Mouse (Mus musculus) fibroblast of lung, adult 2 months (primary cell): ENCODE results near the gene Ggta1.
A peak's percentile ranks its signal among the peaks of the same experiment; 100 is the strongest.

ENCODE experiments used
- DNase-seq: peaks from one replicate; pipeline ENCODE4 v3.0.0-alpha.2; 2011; ENCODE audit warnings: low read depth

Ggta1 gene

DNA sequence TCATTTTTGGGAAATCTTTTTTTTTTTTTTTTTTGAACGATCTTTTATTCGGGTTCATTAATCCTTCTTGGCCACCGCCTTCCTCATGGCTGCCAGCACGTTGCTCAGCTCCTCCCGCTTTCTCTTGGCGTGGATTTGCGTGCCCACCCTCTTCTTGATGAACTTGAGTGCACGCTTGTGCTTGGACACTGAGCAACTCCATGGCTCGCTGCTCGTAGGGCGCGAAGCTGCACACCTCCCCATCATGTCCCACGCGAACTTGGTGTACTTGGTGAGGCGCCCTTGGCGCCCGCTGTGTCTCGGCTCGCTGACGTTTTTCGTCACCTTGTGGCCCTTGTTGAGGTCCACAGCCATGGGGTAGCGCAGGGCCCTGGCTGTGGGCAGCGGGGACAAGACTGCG is 28.1 kb upstream of the Ggta1 start:
- DNase-seq = no peak

DNA sequence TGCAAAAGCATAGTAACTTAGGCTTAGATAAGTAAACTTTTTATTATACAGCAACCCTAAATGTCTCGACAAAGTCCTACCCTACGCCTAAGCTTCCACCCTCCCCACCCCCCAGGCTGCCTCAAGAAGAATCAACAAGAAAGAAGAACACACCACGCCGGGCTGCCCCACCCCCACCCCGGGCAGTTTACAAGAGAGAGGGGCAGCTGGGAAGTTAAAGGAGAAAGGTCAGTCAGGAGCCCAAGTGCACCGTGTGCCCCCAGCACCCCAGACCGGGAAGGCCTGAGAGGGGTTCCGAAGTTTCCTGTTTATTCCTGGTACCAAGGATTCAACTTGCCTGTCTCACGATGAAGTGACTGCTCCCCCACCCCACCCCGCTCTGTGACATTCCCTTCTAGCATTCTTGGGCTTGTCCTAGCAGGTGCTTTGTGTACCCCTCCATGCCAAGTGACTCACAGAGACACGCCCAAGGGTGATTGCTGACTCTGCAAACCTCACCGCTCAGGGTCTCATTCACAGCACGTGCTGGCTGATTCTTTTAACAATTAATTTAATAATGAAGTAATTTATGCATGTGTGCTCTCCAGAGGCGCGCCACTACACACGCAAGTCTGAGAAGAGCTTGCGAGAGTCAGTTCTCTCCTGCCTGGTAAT is 27.6 kb upstream of the Ggta1 start:
- DNase-seq = no peak

DNA sequence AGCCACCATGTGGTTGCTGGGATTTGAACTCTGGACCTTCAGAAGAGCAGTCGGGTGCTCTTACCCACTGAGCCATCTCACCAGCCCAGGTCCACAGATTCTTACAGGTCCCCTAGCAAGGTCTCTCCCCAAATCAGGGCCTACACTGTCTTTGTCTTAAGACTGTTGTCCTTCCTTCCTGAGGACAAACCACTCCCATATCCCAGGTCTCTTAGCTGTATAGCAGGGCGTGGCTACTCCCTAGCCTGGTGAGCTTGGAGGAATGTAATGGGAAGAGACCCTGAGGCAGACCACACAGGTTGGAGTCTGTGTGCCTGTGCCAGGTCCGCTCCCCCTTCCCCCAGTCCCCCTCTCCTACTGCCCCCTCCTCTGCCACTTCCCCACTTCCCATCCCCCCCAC is 24.7 kb upstream of the Ggta1 start:
- no peak for DNase-seq

DNA sequence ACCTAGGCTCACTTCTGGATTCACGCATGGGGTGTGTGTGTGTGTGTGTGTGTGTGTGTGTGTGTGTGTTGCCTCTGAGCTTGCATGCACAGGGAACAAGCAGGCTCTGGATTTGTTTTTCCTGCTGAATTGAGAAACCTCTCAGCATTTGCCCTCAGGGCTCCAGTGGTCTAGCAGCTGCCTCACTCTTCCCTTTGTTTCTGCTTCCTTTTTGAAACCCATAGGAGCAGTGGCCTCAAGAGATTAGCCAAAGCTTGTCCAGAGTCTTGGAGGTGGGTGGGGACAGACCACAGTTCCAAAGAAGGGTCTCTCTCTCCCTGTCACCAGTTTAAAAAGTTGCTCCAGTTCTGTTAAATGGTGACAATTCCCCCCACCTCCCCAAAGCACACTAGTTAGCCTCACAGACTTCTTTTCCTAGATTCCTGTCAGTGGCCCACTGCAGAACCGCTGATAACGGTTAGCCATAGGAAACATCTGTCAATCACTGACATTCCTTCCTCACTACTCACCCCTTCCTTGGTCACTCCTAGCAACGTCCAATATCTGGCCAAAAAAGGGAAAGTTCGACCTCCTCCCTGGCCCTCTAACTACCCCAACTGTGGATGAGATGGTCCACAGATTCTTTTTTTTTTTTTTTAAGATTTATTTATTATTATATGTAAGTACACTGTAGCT is 24.1 kb upstream of the Ggta1 start:
- no peak for DNase-seq

DNA sequence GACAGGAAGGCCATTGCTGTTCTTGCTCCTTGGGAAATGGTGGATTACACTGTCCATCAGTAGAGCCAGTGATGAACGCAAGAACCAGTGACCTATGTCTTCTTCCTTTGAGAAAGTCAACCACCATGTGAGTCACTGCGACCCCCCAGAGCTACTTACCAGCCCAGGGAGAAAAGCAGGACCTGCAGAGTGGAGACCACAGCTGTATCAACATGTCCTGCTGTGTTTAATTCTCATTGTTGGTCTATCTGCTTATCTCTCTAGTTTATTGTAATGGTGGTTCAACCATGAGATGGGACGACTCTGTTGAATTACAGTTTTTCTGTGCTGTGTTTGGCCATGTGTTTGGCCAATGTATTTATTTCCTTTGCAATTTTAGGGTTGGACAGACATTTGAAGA is 21.1 kb upstream of the Ggta1 start:
- DNase-seq = no peak

DNA sequence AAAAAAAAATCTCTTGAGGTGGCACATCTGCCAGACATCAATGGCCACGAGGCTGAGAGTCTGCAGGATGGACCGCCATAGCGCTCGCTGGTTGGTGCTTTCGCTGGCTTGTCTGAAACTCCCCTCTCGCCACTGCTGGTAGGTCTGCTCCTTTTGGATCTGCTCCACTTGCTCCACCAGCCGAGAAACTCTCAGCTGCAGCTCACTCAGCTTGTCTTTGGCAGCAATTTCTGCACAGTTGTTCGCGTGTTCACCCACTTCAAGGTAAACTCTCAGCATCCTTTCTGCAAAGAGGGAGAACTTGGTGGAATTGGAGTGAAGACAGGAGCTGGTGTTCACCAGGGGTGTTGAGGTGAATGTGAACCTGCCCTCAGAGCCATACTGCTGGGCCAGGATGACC is 20.4 kb upstream of the Ggta1 start:
- DNase-seq = no peak

DNA sequence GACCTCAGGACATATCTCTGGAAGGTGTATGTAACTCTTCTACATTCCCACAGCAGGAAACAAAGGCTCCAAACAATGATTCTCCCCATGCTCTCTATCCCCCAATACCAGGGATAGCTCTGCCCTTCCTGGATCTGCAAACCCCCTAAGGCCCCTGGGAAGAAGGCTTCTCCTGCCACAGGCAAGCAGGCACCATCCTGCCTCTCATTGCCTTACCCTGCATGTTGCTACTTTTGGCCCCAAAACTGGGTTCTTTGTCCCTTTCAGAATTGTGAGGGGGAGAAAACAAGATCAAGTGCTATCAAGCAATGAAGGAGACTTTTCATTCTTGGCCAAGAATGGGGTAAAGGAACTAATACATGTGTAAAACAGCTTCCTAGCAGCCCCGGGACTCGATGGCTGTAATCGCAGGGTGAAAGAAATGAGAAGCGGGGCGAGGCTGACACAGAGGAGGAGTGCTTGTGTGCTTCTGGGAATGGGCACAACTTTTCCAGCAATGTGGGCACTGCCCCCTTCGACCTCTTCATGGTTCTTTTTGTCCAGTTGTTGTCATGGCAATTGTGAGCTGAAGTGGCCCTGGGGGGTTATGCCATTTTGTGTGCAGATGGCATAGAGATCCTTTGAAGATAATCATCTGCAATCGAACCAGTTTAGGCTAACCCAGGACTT is 18.4 kb upstream of the Ggta1 start:
- no peak for DNase-seq

DNA sequence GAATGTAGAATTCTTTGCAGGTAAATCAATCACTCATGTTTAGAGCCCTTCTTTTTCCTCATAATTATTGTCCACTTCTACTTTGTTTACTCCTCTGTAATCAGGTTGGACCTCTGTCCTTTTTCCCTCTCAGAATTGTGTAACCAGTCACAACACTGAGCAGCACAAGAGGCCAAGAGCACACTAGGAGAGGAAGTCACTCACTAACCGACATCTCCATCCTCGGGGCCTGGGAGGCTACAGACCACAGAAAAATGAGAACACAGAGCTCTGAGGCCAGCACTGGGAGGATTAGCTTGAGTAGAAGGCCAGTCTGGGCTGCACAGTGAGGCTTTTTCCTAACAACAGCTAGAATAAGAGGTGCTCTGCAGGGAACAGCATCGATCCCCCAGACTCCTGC is 17.0 kb upstream of the Ggta1 start:
- no peak for DNase-seq

DNA sequence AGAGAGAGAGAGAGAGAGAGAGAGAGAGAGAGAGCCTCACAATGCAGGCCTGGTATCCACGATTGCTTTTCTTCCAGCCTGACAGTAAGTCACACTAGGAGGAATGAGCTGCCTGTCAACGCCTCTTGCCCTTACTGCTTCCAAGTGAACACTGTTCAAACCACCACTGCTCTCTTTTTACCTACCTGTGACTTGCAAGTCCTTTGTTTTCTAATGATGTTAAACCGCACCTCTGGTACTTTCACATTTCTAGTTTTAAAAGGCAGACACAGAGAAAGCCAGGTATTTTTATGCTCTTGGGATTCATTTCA is 15.7 kb upstream of the Ggta1 start:
- no peak for DNase-seq

DNA sequence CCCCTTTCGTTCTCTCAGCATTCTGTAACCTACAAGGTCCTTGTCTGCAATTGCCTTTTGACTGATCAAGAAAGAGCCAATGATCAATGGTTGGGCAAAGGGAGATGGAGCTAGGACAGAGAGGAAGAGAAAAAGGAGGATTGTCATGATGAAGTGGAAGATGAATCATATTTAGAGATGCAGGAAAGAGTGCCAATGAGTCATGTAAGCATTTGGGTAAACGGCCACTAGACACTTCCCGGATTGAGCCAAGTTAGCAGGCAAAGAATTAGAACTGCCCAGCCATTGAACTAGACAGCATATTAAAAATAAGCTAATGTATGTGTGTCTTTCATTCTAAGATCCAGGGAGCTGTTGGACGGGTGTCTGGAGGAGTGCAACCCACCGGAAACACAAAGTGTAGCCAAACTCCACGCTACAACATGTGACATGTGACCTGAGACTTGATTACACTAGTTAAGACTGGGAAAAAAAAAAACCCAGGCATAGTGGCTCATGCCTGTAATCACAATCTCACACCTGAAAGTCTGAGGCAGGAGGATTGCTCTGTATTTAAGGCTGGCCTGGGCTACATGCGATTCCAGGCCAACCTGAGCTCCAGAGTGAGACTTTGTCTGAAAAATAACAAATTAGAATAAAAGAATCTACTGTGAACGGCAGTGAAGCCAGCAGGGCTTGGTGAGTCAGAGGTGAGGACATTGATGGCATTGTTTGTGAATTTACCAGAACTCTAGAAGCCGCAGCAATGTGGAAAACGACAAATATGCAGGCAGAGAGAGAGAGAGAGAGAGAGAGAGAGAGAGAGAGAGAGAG is 15.2 kb upstream of the Ggta1 start:
- DNase-seq = peak; percentile 88

DNA sequence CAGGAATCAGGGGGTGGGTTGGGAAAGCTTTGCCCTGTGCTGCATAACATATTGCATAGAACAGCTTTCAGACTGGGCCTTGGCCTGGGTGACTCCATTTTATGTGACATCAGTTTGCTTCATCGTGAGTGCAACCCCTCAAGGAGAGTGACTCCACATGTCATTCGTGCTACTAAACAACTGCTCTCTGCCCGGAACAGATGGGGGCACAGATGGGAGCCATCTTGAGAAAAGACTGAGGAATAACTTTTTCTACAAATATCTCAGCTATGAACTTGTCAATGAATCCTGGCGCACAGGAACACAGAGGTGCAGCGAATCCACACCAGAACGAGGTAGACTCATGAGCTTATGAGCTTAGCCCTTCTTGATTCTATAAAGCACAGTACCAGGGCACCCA is 14.3 kb upstream of the Ggta1 start:
- DNase-seq = no peak

DNA sequence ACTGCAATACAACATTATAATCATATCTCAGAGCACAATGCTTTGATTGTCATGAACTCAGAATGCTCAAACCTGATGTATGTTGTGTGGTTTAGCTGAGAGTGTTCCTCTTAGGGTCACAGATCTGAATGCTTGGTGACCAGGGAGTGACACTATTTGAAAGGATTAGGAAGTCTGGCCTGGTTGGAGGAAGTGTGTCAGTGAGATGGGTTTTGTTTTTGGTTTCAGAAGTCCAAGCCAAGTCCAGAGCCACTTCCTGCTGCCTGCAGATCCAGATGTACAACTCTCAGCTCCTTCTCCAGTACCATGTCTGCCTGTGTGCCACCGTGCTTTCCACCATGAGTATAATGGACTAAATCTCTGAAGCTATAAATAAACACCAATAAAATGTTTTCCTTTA is 11.9 kb upstream of the Ggta1 start:
- no peak for DNase-seq

DNA sequence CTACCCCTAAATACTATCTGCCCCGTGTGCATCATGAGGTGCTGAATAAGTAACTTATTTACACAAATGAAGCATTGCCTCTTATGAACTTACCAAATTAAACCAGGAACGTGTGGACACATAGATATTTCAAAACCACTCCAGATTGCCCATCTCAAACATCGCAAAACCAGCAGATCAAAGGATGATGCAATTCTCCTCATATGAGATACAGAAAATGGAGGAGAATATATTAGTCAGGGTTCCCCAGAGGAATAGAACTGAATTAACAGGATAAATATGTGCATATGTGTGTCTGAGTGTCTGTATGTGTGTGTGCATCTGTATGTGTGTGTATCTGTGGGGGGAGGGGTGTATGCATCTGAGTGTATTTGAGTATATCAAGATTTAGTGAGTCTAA is 6.2 kb upstream of the Ggta1 start:
- DNase-seq = no peak

DNA sequence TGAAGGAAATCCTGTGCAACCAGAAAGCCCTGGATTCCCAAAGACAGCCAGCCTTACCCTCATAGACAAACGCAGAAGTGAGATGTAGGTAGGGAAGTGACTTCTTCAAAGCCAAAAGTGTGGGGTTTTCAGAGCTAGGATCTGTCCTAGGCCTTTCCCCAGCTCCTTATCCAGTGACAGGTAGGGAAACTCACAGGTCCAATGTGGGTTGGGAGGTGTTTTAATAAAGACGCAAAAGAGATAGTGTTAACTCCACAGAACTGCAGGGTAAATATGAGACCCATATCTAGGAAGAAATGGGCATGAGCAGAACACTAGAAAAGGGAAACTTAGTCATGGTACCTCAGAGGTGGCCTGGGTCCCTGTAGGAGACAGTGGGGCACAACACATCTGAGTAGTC is 5.2 kb upstream of the Ggta1 start:
- DNase-seq = no peak

DNA sequence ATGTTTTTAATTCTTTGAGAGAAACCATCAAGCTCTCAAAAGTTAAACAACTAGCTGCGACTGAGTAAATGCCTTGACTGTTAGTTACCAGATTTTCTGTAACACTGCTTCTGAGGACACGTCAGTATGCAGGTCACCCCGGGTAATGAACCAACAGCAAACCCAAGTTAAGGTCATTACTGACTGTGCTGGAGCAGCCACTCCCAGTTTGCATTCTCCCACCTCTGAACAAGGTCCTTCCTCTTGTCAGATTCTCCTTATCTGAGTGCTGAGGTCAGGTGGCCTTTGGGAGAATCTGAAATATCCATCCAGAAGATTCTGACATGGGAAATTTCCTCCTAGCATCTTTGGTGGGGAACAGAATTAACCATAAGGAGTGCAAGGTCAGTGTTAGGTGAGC is 4.8 kb upstream of the Ggta1 start:
- no peak for DNase-seq

DNA sequence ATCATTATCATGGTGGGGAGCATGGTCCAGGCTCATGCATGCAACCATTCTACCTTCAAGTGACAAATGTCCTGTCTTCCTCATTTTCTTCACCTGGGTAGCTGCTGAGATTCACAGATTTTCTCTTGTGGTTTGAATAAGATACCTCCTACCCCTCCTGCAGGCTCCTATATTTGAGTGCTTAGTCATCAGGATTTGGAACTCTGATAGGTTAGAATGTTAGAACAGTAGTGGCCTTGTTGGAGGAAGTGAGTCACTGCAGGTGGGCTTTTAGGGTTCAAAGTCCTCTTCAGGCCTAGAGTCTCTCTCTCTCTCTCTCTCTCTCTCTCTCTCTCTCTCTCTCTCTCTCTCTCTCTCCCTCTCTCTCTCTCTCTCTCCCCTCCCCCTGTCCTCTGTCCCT is 2.6 kb upstream of the Ggta1 start:
- DNase-seq = no peak

DNA sequence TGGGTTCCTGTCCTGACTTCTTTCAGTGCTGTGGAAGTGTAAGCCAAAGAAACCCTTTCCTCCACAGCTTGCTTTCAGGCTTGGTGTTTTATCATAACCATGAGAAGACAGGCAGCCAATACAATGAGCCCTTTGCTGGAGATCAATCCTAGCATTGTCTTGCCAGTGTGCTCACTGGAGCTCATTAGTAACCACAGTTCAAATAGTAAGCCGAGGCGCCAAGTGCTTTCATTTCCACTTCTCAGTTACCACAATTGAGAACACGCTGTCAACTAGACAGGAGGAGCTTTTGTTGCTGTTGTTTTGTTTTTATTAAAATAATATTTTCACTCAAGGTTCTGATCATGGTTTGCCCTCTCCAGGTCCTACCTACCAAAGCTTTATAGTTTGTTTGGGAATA is 1.5 kb upstream of the Ggta1 start:
- no peak for DNase-seq

DNA sequence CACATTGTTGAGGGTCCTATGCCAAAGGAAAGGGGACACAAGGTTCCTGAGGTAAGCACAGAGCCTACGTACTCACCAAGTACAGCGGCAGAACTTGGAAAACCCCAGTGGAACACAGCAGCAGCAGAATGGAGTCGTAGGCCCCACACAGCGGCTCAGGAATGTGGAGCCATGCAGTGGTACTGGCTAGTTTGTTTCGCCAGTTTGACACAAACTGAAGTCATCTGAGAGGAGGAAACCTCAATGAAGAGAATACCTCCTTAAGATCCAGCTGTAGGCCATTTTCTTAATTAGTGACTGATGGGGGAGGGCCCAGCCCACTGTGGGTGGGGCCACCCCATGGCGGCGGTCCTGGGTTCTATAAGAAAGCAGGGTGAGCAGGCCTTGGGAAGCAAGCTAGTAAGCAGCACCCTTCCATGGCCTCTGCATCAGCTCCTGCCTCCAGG is 1.1 kb upstream of the Ggta1 start:
- DNase-seq = no peak

DNA sequence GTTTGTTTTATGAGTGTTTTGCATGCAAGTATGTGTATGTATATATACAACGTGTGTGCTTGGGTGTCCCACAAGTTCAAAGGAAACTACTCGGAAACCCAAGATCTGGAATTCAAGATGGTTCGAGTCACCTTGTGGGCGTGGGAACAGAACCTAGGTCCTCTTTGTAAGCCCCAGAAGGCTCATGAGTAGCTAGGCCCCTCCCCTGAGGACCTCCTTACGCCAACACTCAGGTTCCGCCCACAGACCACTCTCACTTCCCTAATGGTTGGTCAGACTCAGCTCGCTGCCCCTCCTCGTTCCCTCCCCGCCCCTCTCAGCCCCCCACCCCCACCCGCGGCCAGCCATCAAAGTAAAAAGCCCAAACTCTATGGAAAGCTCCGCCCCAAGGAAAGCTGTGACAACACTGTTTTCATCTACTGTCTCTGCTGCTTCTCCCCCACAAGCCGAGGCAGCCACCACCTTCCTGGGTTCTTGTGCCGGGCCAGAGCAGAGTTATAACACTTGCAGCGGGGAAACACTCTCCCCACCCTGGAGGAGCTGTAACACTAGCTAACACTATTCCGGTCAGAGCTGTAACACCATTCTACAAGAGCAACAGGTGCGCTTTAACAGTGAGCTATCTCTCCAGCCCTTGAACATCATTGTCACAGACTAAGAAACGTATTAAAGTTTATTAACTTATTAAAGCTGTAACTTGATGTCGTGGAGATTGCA is 499 bp upstream of the Ggta1 start:
- no peak for DNase-seq

DNA sequence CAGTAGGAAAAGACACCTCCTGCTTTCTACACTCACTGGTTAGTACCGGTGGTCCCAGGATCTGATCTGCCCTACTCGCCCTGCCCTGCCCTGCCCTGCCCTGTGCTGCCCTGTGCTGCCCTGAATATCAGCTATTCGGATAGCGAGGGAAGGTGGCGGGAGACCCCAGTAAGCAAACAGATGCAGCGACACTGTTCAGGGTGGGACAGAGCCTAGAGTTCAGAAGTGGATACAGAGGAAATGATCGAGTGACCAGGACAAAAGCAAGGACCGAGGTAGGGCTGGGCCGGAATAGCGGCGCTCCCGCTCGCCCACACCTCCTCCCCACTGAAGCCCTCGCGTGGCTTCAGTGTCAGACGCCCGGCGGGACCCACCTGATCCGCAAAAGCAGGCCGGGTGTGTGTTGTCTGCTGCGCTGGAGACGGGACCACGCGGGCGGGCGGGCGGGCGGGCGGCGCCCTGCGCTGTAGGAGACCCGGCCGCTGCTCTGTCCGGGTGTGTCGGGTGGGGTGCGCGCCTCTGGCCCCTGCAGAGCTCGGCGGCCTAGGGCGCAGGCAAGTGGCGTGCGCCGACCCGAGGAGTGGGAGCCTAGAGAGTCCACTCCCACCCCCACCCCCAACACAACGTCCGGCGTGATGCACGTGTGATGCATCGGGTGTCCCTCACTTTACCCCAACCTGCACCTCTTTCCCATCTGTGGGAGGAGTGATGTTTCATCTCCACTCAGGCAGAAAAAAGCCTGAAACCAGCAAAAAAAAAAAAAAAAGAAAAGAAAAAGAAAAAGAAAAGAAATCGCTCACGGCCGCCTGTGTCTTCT is 852 bp downstream of the Ggta1 start:
- DNase-seq = no peak
